Mouse (Mus musculus) testis, adult 2 months (tissue): ENCODE results near the gene Ube2n.

ENCODE experiments used
- CTCF ChIP-seq: fragments of 200-500 bp; IDR thresholded peaks from 2 replicates; pipeline ENCODE4 v1.5.1; 2012; ENCODE audit warnings: low read depth, mild to moderate bottlenecking, inconsistent platforms, low read length, moderate library complexity; ENCODE audit not compliant: control insufficient read depth, insufficient read depth, insufficient replicate concordance
- POLR2A ChIP-seq: fragments of 200-500 bp; IDR thresholded peaks from 2 replicates; pipeline ENCODE4 v1.6.1; 2012; ENCODE audit warnings: low read depth, mild to moderate bottlenecking, inconsistent platforms, low read length, moderate library complexity; ENCODE audit not compliant: control insufficient read depth

- TF ChIP-seq POLR2A, result no peak
- no peak for TF ChIP-seq CTCF
Measured at GRCm38 (mm10) chr10:95575839-95576380, 61.0 kb downstream of the Ube2n start.
